Mouse (Mus musculus) cerebellum, postnatal 14 days (tissue): ENCODE measurements around the gene Als2cr12.
"Not testable (repeated sequence)": the region's sequence is repeated elsewhere in the genome, so short reads cannot be mapped to it uniquely, and the experiment has no call there.

ENCODE experiments used
- DNase-seq, 2 experiments: peaks; one replicate each; pipeline ENCODE4 v3.0.0; 2021; ENCODE audit warnings: mixed read lengths in 2 of 2

Gene Als2cr12

GRCm38 (mm10) chr1:58678412-58678811 lies 17.4 kb downstream of the Als2cr12 start:
- not testable (repeated sequence) for DNase-seq

GRCm38 (mm10) chr1:58677575-58677974 lies 18.2 kb downstream of the Als2cr12 start:
- DNase-seq = peak; percentile 34 to 55

GRCm38 (mm10) chr1:58675011-58675410 lies 20.8 kb downstream of the Als2cr12 start:
- DNase-seq = no peak

GRCm38 (mm10) chr1:58672116-58672515 lies 23.7 kb downstream of the Als2cr12 start:
- DNase-seq = no peak

GRCm38 (mm10) chr1:58669635-58670034 lies 26.2 kb downstream of the Als2cr12 start:
- DNase-seq = not testable (repeated sequence)

- peak; percentile 36 to 44 for DNase-seq
These were observed 27.6 kb downstream of the Als2cr12 start for GRCm38 (mm10) chr1:58668191-58668590.

- not testable (repeated sequence) for DNase-seq
These were observed 32.4 kb downstream of the Als2cr12 start for GRCm38 (mm10) chr1:58663365-58663764.

GRCm38 (mm10) chr1:58662671-58663070 lies 33.1 kb downstream of the Als2cr12 start:
- DNase-seq = not testable (repeated sequence)

- DNase-seq = peak; percentile 61 to 70
These were observed 43.0 kb downstream of the Als2cr12 start for GRCm38 (mm10) chr1:58652480-58653403.

GRCm38 (mm10) chr1:58651571-58652456 lies 44.0 kb downstream of the Als2cr12 start:
- not testable (repeated sequence) for DNase-seq

- DNase-seq = not testable (repeated sequence)
These were observed 66.9 kb downstream of the Als2cr12 start for GRCm38 (mm10) chr1:58628847-58629246.

- peak; percentile 43 to 53 for DNase-seq
These were observed 73.6 kb downstream of the Als2cr12 start for GRCm38 (mm10) chr1:58621996-58622748.

GRCm38 (mm10) chr1:58621251-58621650 lies 74.5 kb downstream of the Als2cr12 start:
- no peak for DNase-seq

- peak in 1 of 2 experiments; percentile 43 for DNase-seq
These were observed 77.0 kb downstream of the Als2cr12 start for GRCm38 (mm10) chr1:58618766-58619165.

GRCm38 (mm10) chr1:58617978-58618668 lies 77.7 kb downstream of the Als2cr12 start:
- DNase-seq = peak in 1 of 2 experiments; percentile 16

GRCm38 (mm10) chr1:58617076-58617475 lies 78.7 kb downstream of the Als2cr12 start:
- no peak for DNase-seq

- DNase-seq = no peak
These were observed 79.6 kb downstream of the Als2cr12 start for GRCm38 (mm10) chr1:58616176-58616575.

GRCm38 (mm10) chr1:58615146-58615545 lies 80.6 kb downstream of the Als2cr12 start:
- DNase-seq = no peak

GRCm38 (mm10) chr1:58614424-58614823 lies 81.4 kb downstream of the Als2cr12 start:
- DNase-seq = no peak

- DNase-seq = peak in 1 of 2 experiments; percentile 32
These were observed 82.0 kb downstream of the Als2cr12 start for GRCm38 (mm10) chr1:58613786-58614185.

- no peak for DNase-seq
These were observed 85.2 kb downstream of the Als2cr12 start for GRCm38 (mm10) chr1:58610611-58611010.

GRCm38 (mm10) chr1:58610166-58610565 lies 85.6 kb downstream of the Als2cr12 start:
- no peak for DNase-seq
